Mouse (Mus musculus): ENCODE measurements around the gene Thy1. TPM values are rescaled to one million over a fixed set of nuclear protein-coding genes. Genes with fewer than 3 reads are reported as not detected.

Thy1 gene
- polyA plus RNA-seq, 1 experiment from 2014 or later = 0.38 TPM

DNA sequence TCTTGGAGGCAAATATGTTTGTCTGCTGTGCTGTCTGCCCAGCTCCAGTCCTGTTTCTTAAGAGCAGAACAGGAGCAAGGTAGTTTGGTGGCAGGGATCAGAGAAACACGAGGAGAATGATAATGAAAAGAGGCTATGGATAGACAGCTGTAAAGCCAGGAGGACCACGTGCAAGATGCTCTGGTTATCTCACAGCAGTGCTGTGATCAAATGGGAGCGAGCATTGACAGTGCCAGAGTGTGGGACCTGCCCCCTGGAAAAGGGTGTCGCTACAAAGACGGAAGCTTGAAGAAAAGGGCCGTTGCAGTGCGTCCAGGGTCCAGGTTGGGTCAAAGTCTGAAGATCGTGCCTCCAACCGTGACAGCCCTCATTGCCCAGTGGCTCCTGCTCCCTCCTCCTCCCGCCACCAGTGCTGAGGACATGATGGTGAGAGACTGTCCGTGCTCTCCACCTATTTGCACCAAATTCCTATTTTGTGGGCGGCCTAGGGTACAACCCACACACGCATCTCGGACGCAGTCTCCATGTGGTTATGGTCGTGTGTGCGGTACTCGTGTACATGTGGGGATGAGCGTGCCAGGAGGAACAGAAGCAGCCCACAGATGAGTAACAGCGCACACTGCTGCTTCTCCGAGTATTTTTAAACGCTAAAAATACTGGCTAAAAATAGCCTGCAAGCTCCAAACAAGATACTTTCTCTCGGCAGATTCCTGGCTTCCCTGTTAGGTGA is 40.4 kb downstream of the Thy1 start:
- H3K4me2 ChIP-seq (ENCODE audit: low read depth, low read length) = peak overlapping the region; percentile 87
- no peak overlapping the region for H3K9ac ChIP-seq (ENCODE audit: low read depth, low read length)
- no peak for ATAC-seq (ENCODE audit: low read depth)
- WGBS (ENCODE audit: insufficient replicate concordance) = 10% methylated on average over 23 of the region's 23 CpGs
- no peaks in the 10 kb centered on the region for H3K36me3 ChIP-seq (ENCODE audit: control insufficient read depth, insufficient read depth)
- no peaks in the 10 kb centered on the region for H3K9me3 ChIP-seq (replicated peaks; ENCODE audit: control insufficient read depth, low read length)
- H3K4me3 ChIP-seq (ENCODE audit: low read depth, low read length) = peak overlapping the region; percentile 61
- peaks cover 23% of the 10 kb centered on the region for H3K27me3 ChIP-seq (ENCODE audit: control insufficient read depth, insufficient read depth, low read depth, low read length)
- H3K27ac ChIP-seq (ENCODE audit: low read length) = no peak overlapping the region
- peaks cover 22% of the 10 kb centered on the region for H3K4me1 ChIP-seq (ENCODE audit: control insufficient read depth, low read depth, low read length)

DNA sequence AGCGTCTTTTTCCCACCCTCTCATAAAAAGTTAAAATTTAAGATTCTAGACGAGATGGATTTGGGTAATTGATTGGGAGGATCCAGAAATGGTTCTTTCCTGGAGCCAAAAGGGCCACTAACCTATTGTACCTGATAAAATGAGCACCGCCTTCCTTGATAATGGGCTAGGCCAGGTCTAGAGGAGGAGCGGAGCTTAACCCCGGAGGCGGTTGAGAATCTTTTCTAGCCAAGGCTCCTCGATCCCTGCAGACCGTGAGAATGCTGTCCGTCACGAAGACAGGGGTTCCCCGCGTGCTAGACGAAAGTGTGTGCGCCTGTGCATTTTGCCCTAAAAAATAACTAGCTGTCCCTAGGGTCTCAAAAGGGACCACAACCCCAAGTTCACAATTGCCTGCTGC is 41.1 kb downstream of the Thy1 start:
- peak overlapping the region; percentile 87 for H3K4me2 ChIP-seq (ENCODE audit: low read depth, low read length)
- under 1% methylated on average over 14 of the region's 14 CpGs for WGBS (ENCODE audit: insufficient replicate concordance)
- no peak for ATAC-seq (ENCODE audit: low read depth)
- peak overlapping the region; percentile 61 for H3K4me3 ChIP-seq (ENCODE audit: low read depth, low read length)
- no peaks in the 10 kb centered on the region for H3K9me3 ChIP-seq (replicated peaks; ENCODE audit: control insufficient read depth, low read length)
- no peaks in the 10 kb centered on the region for H3K36me3 ChIP-seq (ENCODE audit: control insufficient read depth, insufficient read depth)
- no peak overlapping the region for H3K27ac ChIP-seq (ENCODE audit: low read length)
- H3K4me1 ChIP-seq (ENCODE audit: control insufficient read depth, low read depth, low read length) = peaks cover 22% of the 10 kb centered on the region
- H3K9ac ChIP-seq (ENCODE audit: low read depth, low read length) = 0 out of 2 replicates have a peak overlapping the region, but pooled peaks have one; percentile 30
- peaks cover 23% of the 10 kb centered on the region for H3K27me3 ChIP-seq (ENCODE audit: control insufficient read depth, insufficient read depth, low read depth, low read length)

DNA sequence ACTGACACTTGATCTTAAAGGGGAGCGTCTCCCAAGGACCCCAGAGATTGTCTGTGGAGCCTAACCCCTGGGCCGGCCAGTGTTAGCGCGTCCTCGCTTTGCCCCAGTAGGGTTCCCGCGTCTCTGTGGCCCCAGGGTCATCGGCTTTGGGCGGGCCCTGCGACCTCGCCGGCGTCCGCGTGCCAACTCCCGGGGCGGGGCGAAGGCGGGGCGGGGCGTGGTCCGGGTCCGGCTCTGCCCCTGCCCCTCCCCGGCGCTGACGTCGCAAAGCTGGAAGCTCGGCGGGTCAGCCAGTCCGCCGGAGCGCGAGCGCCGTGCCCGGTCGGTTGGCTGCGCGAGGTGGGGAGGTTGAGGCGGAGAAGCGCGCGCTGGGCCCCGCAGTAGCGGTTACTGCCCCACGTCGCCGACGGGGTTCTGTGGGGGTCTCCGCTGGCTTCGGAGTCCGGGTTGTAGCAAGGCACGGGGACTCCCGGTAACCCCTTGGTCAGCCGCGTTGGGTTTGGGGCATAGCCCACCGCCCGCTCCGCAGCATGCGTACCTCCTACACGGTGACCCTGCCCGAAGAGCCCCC is 41.6 kb downstream of the Thy1 start:
- WGBS (ENCODE audit: insufficient replicate concordance) = under 1% methylated on average over 62 of the region's 62 CpGs
- no peaks in the 10 kb centered on the region for H3K36me3 ChIP-seq (ENCODE audit: control insufficient read depth, insufficient read depth)
- H3K4me3 ChIP-seq (ENCODE audit: low read depth, low read length) = peak overlapping the region; percentile 61
- no peak overlapping the region for H3K27ac ChIP-seq (ENCODE audit: low read length)
- H3K9me3 ChIP-seq (replicated peaks; ENCODE audit: control insufficient read depth, low read length) = no peaks in the 10 kb centered on the region
- peaks cover 22% of the 10 kb centered on the region for H3K4me1 ChIP-seq (ENCODE audit: control insufficient read depth, low read depth, low read length)
- H3K9ac ChIP-seq (ENCODE audit: low read depth, low read length) = peak overlapping the region; percentile 60
- ATAC-seq (ENCODE audit: low read depth) = peak; percentile 88
- peaks cover 23% of the 10 kb centered on the region for H3K27me3 ChIP-seq (ENCODE audit: control insufficient read depth, insufficient read depth, low read depth, low read length)
- H3K4me2 ChIP-seq (ENCODE audit: low read depth, low read length) = peak overlapping the region; percentile 87

DNA sequence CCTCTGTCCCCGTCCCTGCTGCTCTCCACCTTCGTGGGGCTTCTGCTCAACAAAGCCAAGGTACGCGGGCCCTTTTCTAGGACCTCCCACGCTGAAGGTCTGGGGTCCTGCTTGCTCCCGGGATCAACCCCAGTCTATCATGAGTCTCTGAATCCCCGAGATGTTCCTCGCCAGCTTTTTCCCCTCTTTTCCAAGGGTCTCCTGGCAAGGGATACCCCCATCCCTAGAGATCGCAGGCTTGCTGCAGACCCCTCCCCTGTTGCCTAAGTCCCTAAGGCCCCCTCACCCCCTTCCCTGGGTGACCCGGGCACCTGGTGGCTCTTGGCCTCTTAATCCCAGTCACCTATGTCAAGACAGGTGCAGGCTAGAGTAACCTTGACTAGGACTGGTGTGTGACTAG is 42.1 kb downstream of the Thy1 start:
- no peaks in the 10 kb centered on the region for H3K9me3 ChIP-seq (replicated peaks; ENCODE audit: control insufficient read depth, low read length)
- 7% methylated on average over 10 of the region's 10 CpGs for WGBS (ENCODE audit: insufficient replicate concordance)
- H3K27me3 ChIP-seq (ENCODE audit: control insufficient read depth, insufficient read depth, low read depth, low read length) = peaks cover 23% of the 10 kb centered on the region
- no peak overlapping the region for H3K27ac ChIP-seq (ENCODE audit: low read length)
- peak overlapping the region; percentile 61 for H3K4me3 ChIP-seq (ENCODE audit: low read depth, low read length)
- H3K4me1 ChIP-seq (ENCODE audit: control insufficient read depth, low read depth, low read length) = peaks cover 22% of the 10 kb centered on the region
- H3K36me3 ChIP-seq (ENCODE audit: control insufficient read depth, insufficient read depth) = no peaks in the 10 kb centered on the region
- ATAC-seq (ENCODE audit: low read depth) = no peak
- H3K9ac ChIP-seq (ENCODE audit: low read depth, low read length) = peak overlapping the region; percentile 60
- H3K4me2 ChIP-seq (ENCODE audit: low read depth, low read length) = peak overlapping the region; percentile 87

DNA sequence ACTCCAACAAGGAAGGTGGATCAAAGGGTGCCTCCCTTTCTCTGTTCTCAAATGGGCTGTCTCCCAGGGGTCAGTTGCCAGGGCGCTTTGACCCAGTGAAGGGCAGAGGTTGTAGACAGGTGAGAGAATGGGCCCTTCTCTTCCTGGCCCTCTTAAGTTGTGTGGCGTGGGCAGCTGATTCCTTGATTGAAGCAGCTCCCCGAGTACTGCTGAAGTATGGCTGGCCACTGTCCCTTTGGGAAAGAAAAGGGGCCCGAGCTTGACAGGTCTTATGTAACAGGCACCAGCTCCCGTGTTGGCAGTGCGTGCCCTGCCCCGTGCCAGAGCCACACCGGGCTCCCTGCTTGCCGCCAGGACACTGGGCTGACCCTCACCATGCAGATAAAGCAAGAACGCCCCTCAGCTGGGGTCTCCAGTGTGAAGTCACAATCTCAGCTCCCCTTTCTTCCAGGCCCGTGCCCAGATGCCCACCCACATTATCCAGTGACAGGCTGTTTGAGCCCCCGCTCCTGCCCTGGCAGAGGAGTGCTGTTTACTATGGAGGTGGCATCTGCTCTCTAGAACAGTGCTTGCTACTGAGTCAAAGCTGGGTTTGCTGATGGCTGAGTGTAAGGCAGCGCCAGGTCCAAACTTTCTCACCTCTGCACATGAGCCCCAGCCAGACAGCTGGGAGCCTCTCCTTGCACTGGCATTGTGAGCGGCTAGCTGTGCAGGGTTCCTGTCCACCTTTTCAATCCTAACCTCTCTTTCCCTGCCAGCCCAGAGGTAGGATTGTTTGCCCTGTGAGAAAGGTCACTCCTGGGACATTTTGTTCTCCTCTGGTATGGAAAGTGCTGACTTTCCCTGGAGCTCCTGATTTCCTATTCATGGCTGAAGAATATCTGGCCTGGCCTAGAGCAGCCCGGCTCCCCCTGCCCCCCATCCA is 42.8 kb downstream of the Thy1 start:
- peaks cover 22% of the 10 kb centered on the region for H3K4me1 ChIP-seq (ENCODE audit: control insufficient read depth, low read depth, low read length)
- 62% methylated on average over 15 of the region's 15 CpGs for WGBS (ENCODE audit: insufficient replicate concordance)
- no peak overlapping the region for H3K9ac ChIP-seq (ENCODE audit: low read depth, low read length)
- no peak overlapping the region for H3K27ac ChIP-seq (ENCODE audit: low read length)
- no peaks in the 10 kb centered on the region for H3K36me3 ChIP-seq (ENCODE audit: control insufficient read depth, insufficient read depth)
- H3K27me3 ChIP-seq (ENCODE audit: control insufficient read depth, insufficient read depth, low read depth, low read length) = peaks cover 23% of the 10 kb centered on the region
- no peak overlapping the region for H3K4me3 ChIP-seq (ENCODE audit: low read depth, low read length)
- no peak for ATAC-seq (ENCODE audit: low read depth)
- H3K4me2 ChIP-seq (ENCODE audit: low read depth, low read length) = peak overlapping the region; percentile 87; the same call in 1 of the 2 replicates
- H3K9me3 ChIP-seq (replicated peaks; ENCODE audit: control insufficient read depth, low read length) = no peaks in the 10 kb centered on the region

DNA sequence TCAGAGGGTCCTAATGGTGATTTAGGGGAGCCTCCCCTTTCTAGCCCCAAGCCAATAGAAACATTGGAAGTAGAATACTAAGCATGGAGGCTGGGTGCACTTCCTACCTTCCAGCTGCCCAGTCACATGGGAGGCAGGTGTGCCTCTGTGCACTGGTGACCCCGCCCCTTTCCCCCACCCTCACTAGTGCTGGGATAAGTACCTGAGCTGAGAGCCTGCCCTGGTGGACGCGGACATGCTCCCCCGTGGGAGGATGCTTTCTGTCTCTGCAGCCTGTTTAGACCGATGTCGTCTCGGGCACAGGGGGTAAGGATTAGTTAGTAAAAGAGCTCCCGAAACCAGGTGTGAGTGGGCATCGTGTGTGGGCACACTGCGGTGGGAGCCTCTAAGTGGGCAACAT is 43.8 kb downstream of the Thy1 start:
- peaks cover 23% of the 10 kb centered on the region for H3K27me3 ChIP-seq (ENCODE audit: control insufficient read depth, insufficient read depth, low read depth, low read length)
- H3K4me1 ChIP-seq (ENCODE audit: control insufficient read depth, low read depth, low read length) = peaks cover 22% of the 10 kb centered on the region

DNA sequence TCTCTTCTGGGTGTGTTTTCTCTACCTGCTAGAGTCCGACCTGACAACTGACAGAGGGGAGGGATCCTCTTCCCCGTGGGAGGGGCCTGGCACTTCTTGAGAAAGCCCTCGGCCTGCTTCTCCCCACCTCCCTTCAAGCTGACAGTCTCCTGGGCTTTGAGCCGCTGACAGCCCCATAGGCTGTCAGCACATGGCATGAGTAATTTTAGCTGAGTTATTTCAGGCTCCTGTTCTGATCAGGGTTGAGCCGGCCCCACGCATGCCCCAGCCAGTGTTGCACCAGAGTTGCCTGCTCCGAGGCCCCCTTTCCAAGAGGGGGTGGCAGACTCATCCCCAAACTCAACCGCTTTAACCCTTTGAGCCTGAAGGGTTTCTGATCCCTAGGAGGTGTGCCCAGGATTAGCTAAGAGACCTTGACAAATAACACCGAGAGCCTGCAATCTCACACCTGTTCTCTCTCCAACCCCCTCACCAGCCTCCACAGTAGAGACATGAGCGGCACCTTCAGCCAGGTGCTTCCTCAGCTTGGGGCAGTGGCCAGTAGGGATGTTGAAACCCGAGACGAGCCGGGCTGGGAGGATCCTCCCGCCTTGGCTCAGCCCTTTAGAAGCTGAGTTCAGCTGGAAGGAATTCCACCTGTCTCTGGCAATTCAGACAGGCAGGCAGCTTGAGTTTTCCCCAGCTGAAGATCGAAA is 44.7 kb downstream of the Thy1 start:
- Histone ChIP-seq H3K4me2 (ENCODE audit: low read depth, low read length) (0 out of 2 replicates have a peak overlapping the region, but pooled peaks have one; percentile 19), H3K27ac (ENCODE audit: low read length) (no peak overlapping the region), H3K9ac (ENCODE audit: low read depth, low read length) (no peak overlapping the region), H3K36me3 (ENCODE audit: control insufficient read depth, insufficient read depth) (no peaks in the 10 kb centered on the region), H3K9me3 (replicated peaks; ENCODE audit: control insufficient read depth, low read length) (no peaks in the 10 kb centered on the region), H3K4me3 (ENCODE audit: low read depth, low read length) (no peak overlapping the region), H3K4me1 (ENCODE audit: control insufficient read depth, low read depth, low read length) (peaks cover 22% of the 10 kb centered on the region), H3K27me3 (ENCODE audit: control insufficient read depth, insufficient read depth, low read depth, low read length) (peaks cover 23% of the 10 kb centered on the region)
- 24% methylated on average over 15 of the region's 15 CpGs for WGBS (ENCODE audit: insufficient replicate concordance)
- no peak for ATAC-seq (ENCODE audit: low read depth)

More for the DNA sequence above, 43.8 kb downstream of the Thy1 start:
- ATAC-seq (ENCODE audit: low read depth) = no peak
- Histone ChIP-seq H3K9me3 (replicated peaks; ENCODE audit: control insufficient read depth, low read length) (no peaks in the 10 kb centered on the region), H3K27ac (ENCODE audit: low read length) (no peak overlapping the region), H3K36me3 (ENCODE audit: control insufficient read depth, insufficient read depth) (no peaks in the 10 kb centered on the region), H3K9ac (ENCODE audit: low read depth, low read length) (no peak overlapping the region), H3K4me3 (ENCODE audit: low read depth, low read length) (no peak overlapping the region), H3K4me2 (ENCODE audit: low read depth, low read length) (no peak overlapping the region)
- 61% methylated on average over 10 of the region's 10 CpGs for WGBS (ENCODE audit: insufficient replicate concordance)

DNA sequence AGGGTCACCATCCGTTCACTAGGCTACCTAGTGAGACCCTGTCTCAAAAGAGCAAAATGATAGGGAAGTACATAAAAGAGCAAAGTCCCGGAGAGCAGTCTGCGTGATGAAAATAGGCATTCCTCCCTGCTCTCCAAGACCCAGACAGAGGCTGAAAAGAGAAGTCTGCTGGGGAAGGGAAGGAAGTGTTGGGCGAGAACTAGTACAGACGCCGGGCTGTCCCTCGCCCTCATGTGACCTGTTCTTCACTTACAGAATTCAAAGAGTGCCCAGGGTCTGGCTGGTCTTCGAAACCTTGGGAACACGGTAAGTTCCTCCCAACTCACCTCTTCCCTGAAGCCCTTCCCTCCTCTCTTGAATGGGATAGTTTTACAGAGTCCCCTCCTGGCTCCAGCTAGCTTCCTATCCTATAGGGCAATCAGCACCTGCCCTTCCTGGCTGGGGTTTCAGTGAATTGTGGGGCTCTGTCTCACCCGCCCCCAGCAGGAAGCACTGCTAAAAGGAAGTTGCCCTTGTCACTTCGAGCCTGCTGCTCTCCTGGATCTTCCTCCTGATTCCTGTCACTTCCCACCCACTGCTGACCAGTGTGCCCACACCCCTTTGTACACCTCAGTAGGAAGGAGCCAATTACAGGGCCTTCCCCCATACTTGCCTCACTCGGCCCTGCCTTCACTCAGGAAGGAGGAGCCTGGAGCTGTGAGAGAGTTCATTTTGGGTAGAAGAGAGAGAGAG is 45.9 kb downstream of the Thy1 start:
- 22% methylated on average over 12 of the region's 12 CpGs for WGBS (ENCODE audit: insufficient replicate concordance)
- no peak; the same call in 1 of the 2 replicates for ATAC-seq (ENCODE audit: low read depth)

More for the DNA sequence above, 45.9 kb downstream of the Thy1 start:
- H3K4me2 ChIP-seq (ENCODE audit: low read depth, low read length) = peak overlapping the region; percentile 15; the same call in 1 of the 2 replicates
- H3K9me3 ChIP-seq (replicated peaks; ENCODE audit: control insufficient read depth, low read length) = no peaks in the 10 kb centered on the region
- no peak overlapping the region for H3K4me3 ChIP-seq (ENCODE audit: low read depth, low read length)
- peaks cover 17% of the 10 kb centered on the region for H3K4me1 ChIP-seq (ENCODE audit: control insufficient read depth, low read depth, low read length)
- no peak overlapping the region for H3K9ac ChIP-seq (ENCODE audit: low read depth, low read length)
- peaks cover 13% of the 10 kb centered on the region for H3K27me3 ChIP-seq (ENCODE audit: control insufficient read depth, insufficient read depth, low read depth, low read length)
- no peaks in the 10 kb centered on the region for H3K36me3 ChIP-seq (ENCODE audit: control insufficient read depth, insufficient read depth)
- H3K27ac ChIP-seq (ENCODE audit: low read length) = 0 out of 2 replicates have a peak overlapping the region, but pooled peaks have one; percentile 45
